Mouse (Mus musculus) thymus, adult 2 months (tissue): ENCODE data around the gene Pip4k2a.

ENCODE experiments used
- CTCF ChIP-seq: fragments of 200-500 bp; IDR thresholded peaks from 2 replicates; pipeline ENCODE4 v1.5.1; 2012; ENCODE audit warnings: mild to moderate bottlenecking, control low read depth, low read length, moderate library complexity, borderline replicate concordance; ENCODE audit not compliant: control insufficient read depth, poor library complexity, insufficient read depth; ENCODE audit errors: extremely low read depth
- POLR2A ChIP-seq: fragments of 200-500 bp; IDR thresholded peaks from 2 replicates; pipeline ENCODE4 v1.6.1; 2012; ENCODE audit warnings: mild to moderate bottlenecking, low read length, control low read depth, moderate library complexity; ENCODE audit not compliant: control insufficient read depth, poor library complexity, insufficient read depth; ENCODE audit errors: extremely low read depth

GRCm38 (mm10) chr2:18841051-18841450 is 156.9 kb downstream of the Pip4k2a start:
- TF ChIP-seq CTCF, result no peak
- TF ChIP-seq POLR2A, result no peak
